Mouse (Mus musculus) midbrain, embryonic 10.5 days (tissue): ENCODE measurements around the gene Mmd2. TPM values are rescaled to one million over a fixed set of nuclear protein-coding genes. Genes with fewer than 3 reads are reported as not detected.

Experiments
- DNase-seq: peaks from one replicate; pipeline ENCODE4 v3.0.0-alpha.2; 2017; ENCODE audit warnings: low spot score
- H3K27ac ChIP-seq: fragments of 300-500 bp; sonication (generic); replicated peaks from 2 replicates; pipeline ENCODE4 v1.5.1; 2016; ENCODE audit warnings: mild to moderate bottlenecking
- H3K27me3 ChIP-seq: fragments of 300-500 bp; sonication (generic); 2 replicates; pipeline ENCODE4 v1.6.1; 2016; ENCODE audit warnings: low read depth, mild to moderate bottlenecking; ENCODE audit not compliant: poor library complexity, severe bottlenecking
- H3K36me3 ChIP-seq: fragments of 300-500 bp; sonication (generic); 2 replicates; pipeline ENCODE4 v1.6.1; 2016; ENCODE audit warnings: mild to moderate bottlenecking, moderate library complexity
- H3K4me1 ChIP-seq: fragments of 300-500 bp; sonication (generic); 2 replicates; pipeline ENCODE4 v1.6.1; 2016
- H3K4me3 ChIP-seq: fragments of 300-500 bp; sonication (generic); 2 replicates; pipeline ENCODE4 v1.5.1; 2016; ENCODE audit warnings: mild to moderate bottlenecking, moderate library complexity
- H3K9me3 ChIP-seq: fragments of 300-500 bp; sonication (generic); replicated peaks from 2 replicates; pipeline ENCODE4 v1.6.1; 2016; ENCODE audit warnings: mild to moderate bottlenecking
- WGBS: fragments of 180-500 bp; shearing (Covaris S2); methylation state at CpG from one replicate; pipeline ENCODE4 v1.1.7; 2016; 5-methylcytosine and 5-hydroxymethylcytosine counted together
- polyA plus RNA-seq: library from polyadenylated mRNA; unstranded; fragments of >200 nt; fragmentation: Nextera tagmentation; extraction: Ambion mirVana; gene quantifications from 2 replicates; pipeline ENCODE4 v1.2.1, GENCODE M21; 2016

The Mmd2 gene
- polyA plus RNA-seq, 1 experiment from 2014 or later, result 4.8 TPM

GRCm38 (mm10) chr5:142628726-142629662 lies 20.4 kb upstream of the Mmd2 start:
- peak; percentile 98 for DNase-seq
- under 1% methylated on average over 69 of the region's 69 CpGs for WGBS
- Histone ChIP-seq H3K4me1 (peaks cover 28% of the 10 kb centered on the region), H3K36me3 (peaks cover 23% of the 10 kb centered on the region), H3K27me3 (no peaks in the 10 kb centered on the region), H3K9me3 (no peaks in the 10 kb centered on the region), H3K4me3 (peak overlapping the region; percentile 99), H3K27ac (peak overlapping the region; percentile 90)

- H3K4me1 ChIP-seq, result peaks cover 28% of the 10 kb centered on the region
- H3K27ac ChIP-seq, result peak within 1 kb of the TSS; percentile 90
- 97% methylated on average over 2 of the region's 2 CpGs for WGBS
- DNase-seq, result no peak
- H3K9me3 ChIP-seq, result no peaks in the 10 kb centered on the region
- H3K36me3 ChIP-seq, result peaks cover 9% of the 10 kb centered on the region; the same call in 1 of the 2 replicates
- peak within 1 kb of the TSS; percentile 99 for H3K4me3 ChIP-seq
- no peaks in the 10 kb centered on the region for H3K27me3 ChIP-seq
These were observed 18.8 kb upstream of the Mmd2 start, which contains the start of gene Wipi2 for GRCm38 (mm10) chr5:142627398-142627797. TSS of gene Wipi2 (plus strand) at chr5:142627698.

GRCm38 (mm10) chr5:142623080-142623479 lies 14.5 kb upstream of the Mmd2 start:
- no peaks in the 10 kb centered on the region for H3K27me3 ChIP-seq
- DNase-seq, result no peak
- H3K27ac ChIP-seq, result no peak overlapping the region
- no peak overlapping the region for H3K4me3 ChIP-seq
- 89% methylated on average over 7 of the region's 7 CpGs for whole genome bisulfite sequencing
- H3K9me3 ChIP-seq, result no peaks in the 10 kb centered on the region
- H3K4me1 ChIP-seq, result peaks cover under 1% of the 10 kb centered on the region; the same call in 1 of the 2 replicates
- no peaks in the 10 kb centered on the region for H3K36me3 ChIP-seq

- no peaks in the 10 kb centered on the region for H3K27me3 ChIP-seq
- no peaks in the 10 kb centered on the region for H3K9me3 ChIP-seq
- H3K36me3 ChIP-seq, result no peaks in the 10 kb centered on the region
- H3K4me3 ChIP-seq, result no peak overlapping the region
- H3K4me1 ChIP-seq, result no peaks in the 10 kb centered on the region
- DNase-seq, result no peak
- WGBS, result 81% methylated on average over 1 of the region's 1 CpGs
- H3K27ac ChIP-seq, result no peak overlapping the region
These were observed 13.5 kb upstream of the Mmd2 start for GRCm38 (mm10) chr5:142622134-142622533.

- DNase-seq, result no peak
- no peaks in the 10 kb centered on the region for H3K36me3 ChIP-seq
- H3K27me3 ChIP-seq, result no peaks in the 10 kb centered on the region
- no peaks in the 10 kb centered on the region for H3K4me1 ChIP-seq
- no peak overlapping the region for H3K27ac ChIP-seq
- no peaks in the 10 kb centered on the region for H3K9me3 ChIP-seq
- WGBS, result 85% methylated on average over 2 of the region's 2 CpGs
- no peak overlapping the region for H3K4me3 ChIP-seq
These were observed 12.8 kb upstream of the Mmd2 start for GRCm38 (mm10) chr5:142621421-142621820.

GRCm38 (mm10) chr5:142619866-142620265 lies 11.3 kb upstream of the Mmd2 start:
- Histone ChIP-seq H3K27me3 (no peaks in the 10 kb centered on the region), H3K36me3 (no peaks in the 10 kb centered on the region), H3K27ac (no peak overlapping the region), H3K4me1 (no peaks in the 10 kb centered on the region), H3K9me3 (no peaks in the 10 kb centered on the region), H3K4me3 (no peak overlapping the region)
- peak; percentile 45 for DNase-seq
- 34% methylated on average over 5 of the region's 5 CpGs for WGBS

GRCm38 (mm10) chr5:142616326-142616725 lies 7.7 kb upstream of the Mmd2 start:
- no peak overlapping the region for H3K27ac ChIP-seq
- H3K36me3 ChIP-seq, result no peaks in the 10 kb centered on the region
- no peak for DNase-seq
- 80% methylated on average over 6 of the region's 6 CpGs for WGBS
- no peaks in the 10 kb centered on the region for H3K4me1 ChIP-seq
- H3K9me3 ChIP-seq, result peaks cover 7% of the 10 kb centered on the region; the same call in 1 of the 2 replicates
- no peaks in the 10 kb centered on the region for H3K27me3 ChIP-seq
- no peak overlapping the region for H3K4me3 ChIP-seq

GRCm38 (mm10) chr5:142615638-142616037 lies 7.0 kb upstream of the Mmd2 start:
- no peak for DNase-seq
- 84% methylated on average over 4 of the region's 4 CpGs for WGBS
- H3K36me3 ChIP-seq, result no peaks in the 10 kb centered on the region
- no peak overlapping the region for H3K27ac ChIP-seq
- H3K9me3 ChIP-seq, result peaks cover 7% of the 10 kb centered on the region; the same call in 1 of the 2 replicates
- H3K4me3 ChIP-seq, result no peak overlapping the region
- no peaks in the 10 kb centered on the region for H3K27me3 ChIP-seq
- H3K4me1 ChIP-seq, result no peaks in the 10 kb centered on the region

GRCm38 (mm10) chr5:142614513-142614912 lies 5.9 kb upstream of the Mmd2 start:
- H3K9me3 ChIP-seq, result peaks cover 7% of the 10 kb centered on the region; the same call in 1 of the 2 replicates
- peaks cover 8% of the 10 kb centered on the region; the same call in 1 of the 2 replicates for H3K27me3 ChIP-seq
- DNase-seq, result no peak
- no peak overlapping the region for H3K27ac ChIP-seq
- H3K4me3 ChIP-seq, result no peak overlapping the region
- no peaks in the 10 kb centered on the region for H3K36me3 ChIP-seq
- WGBS, result 78% methylated on average over 3 of the region's 3 CpGs
- no peaks in the 10 kb centered on the region for H3K4me1 ChIP-seq

GRCm38 (mm10) chr5:142610362-142610761 lies 1.8 kb upstream of the Mmd2 start:
- no peaks in the 10 kb centered on the region for H3K36me3 ChIP-seq
- peaks cover 10% of the 10 kb centered on the region for H3K4me1 ChIP-seq
- no peak for DNase-seq
- H3K27ac ChIP-seq, result no peak overlapping the region
- H3K9me3 ChIP-seq, result peaks cover 7% of the 10 kb centered on the region; the same call in 1 of the 2 replicates
- 83% methylated on average over 4 of the region's 4 CpGs for WGBS
- peaks cover 42% of the 10 kb centered on the region for H3K27me3 ChIP-seq
- no peak overlapping the region for H3K4me3 ChIP-seq

GRCm38 (mm10) chr5:142608989-142609325 lies 357 bp upstream of the Mmd2 start:
- peaks cover 15% of the 10 kb centered on the region for H3K4me1 ChIP-seq
- 2% methylated on average over 4 of the region's 4 CpGs for WGBS
- peak overlapping the region; percentile 59 for H3K4me3 ChIP-seq
- H3K9me3 ChIP-seq, result peaks cover 7% of the 10 kb centered on the region; the same call in 1 of the 2 replicates
- no peak for DNase-seq
- peaks cover 42% of the 10 kb centered on the region for H3K27me3 ChIP-seq
- no peaks in the 10 kb centered on the region for H3K36me3 ChIP-seq
- H3K27ac ChIP-seq, result peak overlapping the region; percentile 76

- H3K36me3 ChIP-seq, result no peaks in the 10 kb centered on the region
- no peak for DNase-seq
- no peak overlapping the region for H3K4me3 ChIP-seq
- H3K4me1 ChIP-seq, result peaks cover 15% of the 10 kb centered on the region
- H3K27me3 ChIP-seq, result peaks cover 39% of the 10 kb centered on the region
- H3K9me3 ChIP-seq, result no peaks in the 10 kb centered on the region
- no peak overlapping the region for H3K27ac ChIP-seq
- 90% methylated on average over 12 of the region's 12 CpGs for WGBS
These were observed 3.3 kb downstream of the Mmd2 start for GRCm38 (mm10) chr5:142605288-142605687.

- H3K27ac ChIP-seq, result no peak overlapping the region
- no peaks in the 10 kb centered on the region for H3K36me3 ChIP-seq
- H3K4me1 ChIP-seq, result peaks cover 15% of the 10 kb centered on the region
- 85% methylated on average over 7 of the region's 7 CpGs for WGBS
- DNase-seq, result no peak
- no peak overlapping the region for H3K4me3 ChIP-seq
- H3K9me3 ChIP-seq, result no peaks in the 10 kb centered on the region
- H3K27me3 ChIP-seq, result peaks cover 33% of the 10 kb centered on the region
These were observed 4.2 kb downstream of the Mmd2 start for GRCm38 (mm10) chr5:142604379-142604778.
